Mouse (Mus musculus) hindbrain, embryonic 13.5 days (tissue): ENCODE results near the gene 1700093K21Rik. TPM values are rescaled to one million over a fixed set of nuclear protein-coding genes. Genes with fewer than 3 reads are reported as not detected.

Source experiments
- ATAC-seq: fragments of 200-750 bp; cut with Nextera tagmentation; 2 replicates; pipeline ENCODE4 v1.8.0; 2017; ENCODE audit warnings: moderate TSS enrichment; ENCODE audit not compliant: low FRiP score
- H3K27ac ChIP-seq: fragments of 300-500 bp; sonication (generic); 2 replicates; pipeline ENCODE4 v1.5.1; 2015; ENCODE audit warnings: inconsistent platforms, mild to moderate bottlenecking, moderate library complexity
- H3K27me3 ChIP-seq: fragments of 300-500 bp; sonication (generic); 2 replicates; pipeline ENCODE4 v1.6.1; 2015; ENCODE audit warnings: mild to moderate bottlenecking, inconsistent platforms
- H3K36me3 ChIP-seq: fragments of 300-500 bp; sonication (generic); 2 replicates; pipeline ENCODE4 v1.6.1; 2015; ENCODE audit warnings: mild to moderate bottlenecking, inconsistent platforms
- H3K4me1 ChIP-seq: fragments of 300-500 bp; sonication (generic); replicated peaks from 2 replicates; pipeline ENCODE4 v1.6.1; 2015; ENCODE audit warnings: inconsistent platforms
- H3K4me2 ChIP-seq: fragments of 300-500 bp; sonication (generic); 2 replicates; pipeline ENCODE4 v1.6.1; 2015; ENCODE audit warnings: inconsistent platforms, mild to moderate bottlenecking, moderate library complexity
- H3K4me3 ChIP-seq: fragments of 300-500 bp; sonication (generic); 2 replicates; pipeline ENCODE4 v1.5.1; 2015; ENCODE audit warnings: mild to moderate bottlenecking, inconsistent platforms
- H3K9ac ChIP-seq: fragments of 300-500 bp; sonication (generic); 2 replicates; pipeline ENCODE4 v1.6.1; 2015; ENCODE audit warnings: mild to moderate bottlenecking, inconsistent platforms
- H3K9me3 ChIP-seq: fragments of 300-500 bp; sonication (generic); 2 replicates; pipeline ENCODE4 v1.6.1; 2016; ENCODE audit warnings: inconsistent platforms
- WGBS: fragments of 180-500 bp; shearing (Covaris S2); methylation state at CpG from one replicate; pipeline ENCODE4 v1.1.7; 2015; 5-methylcytosine and 5-hydroxymethylcytosine counted together
- microRNA-seq: library from miRNA; unstranded; fragments of <30 nt; microRNA quantifications from one replicate; pipeline ENCODE4, GENCODE M21; 2016
- polyA plus RNA-seq: library from polyadenylated mRNA; unstranded; fragments of >200 nt; fragmentation: Nextera tagmentation; extraction: Ambion mirVana; gene quantifications from 2 replicates; pipeline ENCODE4 v1.2.1, GENCODE M21; 2015

The 1700093K21Rik gene
- polyA plus RNA-seq, 1 experiment from 2014 or later, result not detected

DNA sequence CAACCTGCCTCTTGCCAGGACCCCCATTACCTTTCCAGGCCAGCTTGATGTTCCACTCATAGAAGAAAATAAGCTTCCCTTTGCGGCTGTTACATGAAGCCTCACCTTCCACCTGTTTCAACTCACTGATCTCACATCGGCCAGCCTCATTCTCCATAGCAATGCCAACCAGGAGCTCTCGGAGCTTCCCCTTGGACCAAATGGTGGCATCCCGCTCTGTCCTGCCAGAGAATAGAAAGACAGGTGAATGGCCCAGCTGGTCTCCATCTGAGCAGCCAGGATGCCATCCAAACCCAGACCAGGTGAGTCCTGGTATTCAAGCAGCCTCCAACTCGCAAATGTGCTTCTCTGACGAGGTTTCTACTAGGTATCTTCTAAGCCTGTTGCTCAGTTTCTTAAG lies 24.3 kb downstream of the 1700093K21Rik start:
- no peak for ATAC-seq

DNA sequence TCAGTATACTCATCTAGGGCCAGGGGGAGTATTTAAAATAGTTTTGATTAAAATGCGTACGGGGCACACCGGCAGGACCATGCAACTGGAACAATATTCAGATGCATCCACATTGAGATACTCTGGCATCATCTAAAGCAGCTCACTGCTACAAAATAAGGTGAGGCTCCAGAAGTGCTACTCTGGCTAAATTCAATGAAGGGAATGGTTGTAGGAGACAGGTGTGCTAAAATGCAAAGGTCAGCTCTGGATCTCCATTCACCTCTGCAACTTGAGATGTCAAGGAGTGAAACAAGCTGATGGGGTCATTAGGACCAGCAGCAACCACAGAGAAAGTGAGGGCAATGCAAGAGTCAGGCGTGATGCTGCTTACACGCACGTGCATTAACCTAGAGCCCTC lies 25.7 kb downstream of the 1700093K21Rik start:
- Histone ChIP-seq H3K9me3 (no peaks in the 10 kb centered on the region), H3K4me2 (peak overlapping the region; percentile 95), H3K27me3 (no peaks in the 10 kb centered on the region), H3K4me3 (no peak overlapping the region), H3K27ac (no peak overlapping the region), H3K9ac (no peak overlapping the region), H3K36me3 (peaks cover 55% of the 10 kb centered on the region), H3K4me1 (peaks cover 31% of the 10 kb centered on the region)
- WGBS, result 93% methylated on average over 6 of the region's 6 CpGs
- no peak for ATAC-seq

More for the DNA sequence above, 24.3 kb downstream of the 1700093K21Rik start:
- Histone ChIP-seq H3K9me3 (no peaks in the 10 kb centered on the region), H3K4me3 (peak overlapping the region; percentile 85), H3K4me2 (peak overlapping the region; percentile 95), H3K27me3 (no peaks in the 10 kb centered on the region), H3K36me3 (peaks cover 40% of the 10 kb centered on the region), H3K4me1 (peaks cover 31% of the 10 kb centered on the region), H3K9ac (peak overlapping the region; percentile 92), H3K27ac (peak overlapping the region; percentile 98)
- WGBS, result 42% methylated on average over 6 of the region's 6 CpGs

DNA sequence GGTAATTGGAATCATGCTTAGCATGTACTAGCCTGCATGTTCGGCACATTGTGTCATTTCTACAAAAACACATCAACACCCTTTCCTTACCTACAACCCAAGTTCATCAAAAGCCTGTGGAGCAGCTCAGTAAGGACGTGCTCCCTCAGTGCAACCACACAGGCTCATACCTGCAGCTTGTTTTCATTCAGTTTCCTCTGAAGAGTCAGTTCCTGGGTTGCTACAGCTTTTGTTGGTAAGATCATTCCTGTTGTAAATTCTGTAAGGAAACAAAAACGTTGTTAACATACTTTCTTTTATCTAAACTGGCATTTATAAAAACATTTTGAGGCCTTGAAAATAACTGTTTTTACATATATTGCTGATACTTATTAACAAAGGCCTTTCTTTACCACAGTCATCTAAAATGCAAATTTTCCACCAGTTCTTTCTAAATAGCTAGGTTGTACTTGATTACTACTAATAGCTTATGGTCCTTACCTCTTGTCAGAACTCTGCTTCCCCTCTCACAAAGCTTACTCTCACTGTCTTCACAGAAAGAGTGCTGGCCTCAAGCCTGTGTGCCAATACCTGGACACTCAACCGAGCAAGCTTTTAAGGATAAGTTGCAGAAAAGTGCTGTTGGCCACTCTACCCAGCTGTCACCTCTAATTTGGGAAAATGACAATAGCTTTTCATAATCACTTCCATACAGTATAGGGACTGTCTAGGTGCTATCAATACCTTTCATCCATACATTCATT lies 28.7 kb downstream of the 1700093K21Rik start:
- WGBS, result 93% methylated on average over 4 of the region's 4 CpGs
- ATAC-seq, result no peak
- H3K9me3 ChIP-seq, result no peaks in the 10 kb centered on the region
- H3K4me3 ChIP-seq, result no peak overlapping the region
- no peak overlapping the region for H3K9ac ChIP-seq
- H3K4me2 ChIP-seq, result no peak overlapping the region
- H3K36me3 ChIP-seq, result peaks cover 85% of the 10 kb centered on the region
- no peaks in the 10 kb centered on the region for H3K27me3 ChIP-seq
- H3K27ac ChIP-seq, result no peak overlapping the region
- H3K4me1 ChIP-seq, result peaks cover 28% of the 10 kb centered on the region

DNA sequence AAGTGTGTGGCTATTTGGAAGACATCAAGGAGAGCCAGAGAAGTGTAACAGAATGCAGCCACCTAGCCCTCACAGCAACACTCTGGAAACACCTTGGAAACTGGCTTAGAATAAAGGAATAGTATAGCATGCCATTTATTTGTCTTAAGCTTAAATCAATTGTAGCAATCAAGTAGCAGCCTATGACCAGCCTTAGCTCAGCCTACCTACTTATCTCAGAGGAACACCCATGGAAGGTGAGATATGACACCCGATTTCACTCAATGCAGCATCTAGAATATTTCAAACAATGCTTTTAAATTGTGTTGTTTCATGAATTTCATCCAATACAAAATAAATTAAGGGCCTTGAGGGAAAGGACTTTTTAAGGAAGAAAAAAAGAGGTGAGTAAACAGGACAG lies 31.0 kb downstream of the 1700093K21Rik start:
- ATAC-seq, result no peak
- H3K4me2 ChIP-seq, result no peak overlapping the region
- peaks cover 92% of the 10 kb centered on the region for H3K36me3 ChIP-seq
- H3K27me3 ChIP-seq, result no peaks in the 10 kb centered on the region
- WGBS, result 98% methylated on average over 1 of the region's 1 CpGs
- no peaks in the 10 kb centered on the region for H3K9me3 ChIP-seq
- H3K4me1 ChIP-seq, result peaks cover 9% of the 10 kb centered on the region
- no peak overlapping the region for H3K9ac ChIP-seq
- H3K4me3 ChIP-seq, result no peak overlapping the region
- no peak overlapping the region for H3K27ac ChIP-seq

Small RNA genes within 50 kb of the gene (microRNA-seq; reads per million reads assigned to microRNA genes)
- not detected for gene Gm47279

Other genes with a start within 250 kb of the 1700093K21Rik start
- 28.4 and 28.7 TPM in 2 replicates for gene Usp34, start 214.3 kb downstream of the 1700093K21Rik start, polyA plus RNA-seq
- 120 and 126 TPM in 2 replicates for gene Ahsa2, start 23.1 kb downstream of the 1700093K21Rik start, polyA plus RNA-seq
- gene 0610010F05Rik, start 112.5 kb upstream of the 1700093K21Rik start, polyA plus RNA-seq, result 142 and 149 TPM in 2 replicates
- 11.8 and 14.0 TPM in 2 replicates for gene Pus10, start 144.5 kb upstream of the 1700093K21Rik start, polyA plus RNA-seq
- 33.2 and 35.2 TPM in 2 replicates for gene Pex13, start 144.8 kb upstream of the 1700093K21Rik start, polyA plus RNA-seq
- 0.43 and 0.54 TPM in 2 replicates for gene Rel, start 249.8 kb upstream of the 1700093K21Rik start, polyA plus RNA-seq